Mouse (Mus musculus) embryonic fibroblast, embryonic 13.5 days (primary cell): ENCODE data around the gene Sult2b1. TPM values are rescaled to one million over a fixed set of nuclear protein-coding genes. Genes with fewer than 3 reads are reported as not detected.

ENCODE experiments used
- H3K27ac ChIP-seq: 2 replicates; pipeline ENCODE4 v1.5.1; 2012; ENCODE audit warnings: low read length, control low read depth, inconsistent platforms; ENCODE audit not compliant: insufficient read depth
- H3K4me1 ChIP-seq: 2 replicates; pipeline ENCODE4 v1.6.1; 2011; ENCODE audit warnings: low read length; ENCODE audit not compliant: control insufficient read depth, insufficient read depth
- H3K4me3 ChIP-seq: 2 replicates; pipeline ENCODE4 v1.5.1; 2011; ENCODE audit warnings: mild to moderate bottlenecking, control low read depth, low read length; ENCODE audit not compliant: insufficient read depth
- CTCF ChIP-seq: IDR thresholded peaks from 2 replicates; pipeline ENCODE4 v1.5.1; 2011; ENCODE audit warnings: mild to moderate bottlenecking, control low read depth, low read length, moderate library complexity, borderline replicate concordance; ENCODE audit not compliant: insufficient read depth
- POLR2A ChIP-seq: IDR thresholded peaks from 2 replicates; pipeline ENCODE4 v1.6.1; 2011; ENCODE audit warnings: low read depth, mild to moderate bottlenecking, control low read depth, low read length, moderate library complexity
- polyA plus RNA-seq: library from polyadenylated mRNA; stranded (reverse); fragments of >200 nt; gene quantifications from 2 replicates; pipeline ENCODE4 v1.2.4, GENCODE M21; 2011; ENCODE audit warnings: low read depth; ENCODE audit not compliant: missing spikeins, insufficient read length

Gene Sult2b1
- polyA plus RNA-seq, 1 experiment, result 0.44 TPM

DNA sequence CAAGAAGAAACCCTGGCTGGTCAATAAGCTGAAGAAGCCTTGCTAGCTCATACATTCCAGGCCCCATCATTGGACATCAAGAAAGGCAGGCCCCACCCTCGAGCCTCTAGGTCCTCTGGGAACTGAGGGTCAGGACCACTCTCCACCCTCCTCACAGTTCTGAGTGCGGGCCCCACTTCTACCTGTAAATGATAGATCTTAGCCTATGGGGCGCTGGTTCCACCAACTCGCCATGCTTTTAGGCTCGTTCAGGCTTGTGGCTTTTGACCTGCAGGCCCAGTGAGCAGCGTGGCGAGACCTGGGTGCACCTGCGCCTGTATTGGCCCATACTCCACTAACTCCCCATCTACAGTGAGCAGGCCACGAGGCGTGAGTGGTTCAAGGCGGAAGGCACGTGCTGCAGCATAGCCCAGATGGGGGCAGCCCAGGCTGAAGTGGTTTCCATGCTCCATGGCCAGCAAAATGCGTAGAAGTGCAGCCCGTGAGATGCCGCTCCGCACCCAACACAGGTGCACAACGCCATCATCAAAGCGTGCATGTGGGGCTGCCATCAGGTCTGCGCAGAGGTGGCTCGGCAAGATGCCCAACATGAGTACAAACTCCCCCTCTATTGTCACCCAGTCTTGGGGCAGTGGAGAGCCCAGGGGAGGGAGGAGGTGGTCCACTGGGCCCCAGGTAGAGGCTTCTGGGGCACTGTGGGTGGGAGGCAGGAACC lies 73.8 kb downstream of the Sult2b1 start:
- H3K4me3 ChIP-seq, result no peak overlapping the region
- H3K4me1 ChIP-seq, result peaks cover 8% of the 10 kb centered on the region
- TF ChIP-seq POLR2A (peak; percentile 33; the same call in 1 of the 2 replicates), CTCF (no peak)
- H3K27ac ChIP-seq, result no peak overlapping the region

DNA sequence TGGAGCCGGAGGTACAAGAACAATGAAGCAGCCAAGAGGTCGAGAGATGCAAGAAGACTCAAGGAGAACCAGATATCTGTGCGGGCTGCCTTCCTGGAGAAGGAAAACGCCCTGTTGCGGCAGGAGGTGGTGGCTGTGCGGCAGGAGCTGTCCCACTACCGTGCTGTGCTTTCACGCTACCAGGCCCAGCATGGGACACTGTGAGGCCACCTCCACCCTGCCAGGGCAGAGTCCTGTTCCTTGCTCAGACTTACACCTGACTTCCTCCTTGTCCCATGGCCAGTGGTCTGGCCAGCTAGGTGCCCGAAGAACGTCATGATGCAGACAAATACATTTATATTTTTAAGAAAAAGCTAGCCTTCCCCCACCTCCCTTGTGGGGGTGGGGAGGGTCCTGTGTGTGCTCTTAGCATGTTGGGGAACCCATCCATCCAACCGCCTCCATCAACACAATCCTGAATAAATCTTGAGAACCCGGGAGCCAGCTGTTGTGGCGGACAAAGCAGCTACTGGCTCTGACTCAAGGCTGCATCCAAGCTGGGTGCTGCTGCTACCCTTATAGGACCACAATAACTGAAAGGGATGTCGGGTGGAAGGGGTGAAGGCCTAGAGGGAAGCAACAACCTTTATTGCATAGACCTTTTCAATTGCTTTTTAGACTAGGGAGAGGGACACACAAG lies 74.7 kb downstream of the Sult2b1 start:
- H3K4me1 ChIP-seq, result peaks cover 8% of the 10 kb centered on the region
- H3K27ac ChIP-seq, result no peak overlapping the region
- TF ChIP-seq CTCF (no peak), POLR2A (peak; percentile 34; the same call in 1 of the 2 replicates)
- no peak overlapping the region for H3K4me3 ChIP-seq

DNA sequence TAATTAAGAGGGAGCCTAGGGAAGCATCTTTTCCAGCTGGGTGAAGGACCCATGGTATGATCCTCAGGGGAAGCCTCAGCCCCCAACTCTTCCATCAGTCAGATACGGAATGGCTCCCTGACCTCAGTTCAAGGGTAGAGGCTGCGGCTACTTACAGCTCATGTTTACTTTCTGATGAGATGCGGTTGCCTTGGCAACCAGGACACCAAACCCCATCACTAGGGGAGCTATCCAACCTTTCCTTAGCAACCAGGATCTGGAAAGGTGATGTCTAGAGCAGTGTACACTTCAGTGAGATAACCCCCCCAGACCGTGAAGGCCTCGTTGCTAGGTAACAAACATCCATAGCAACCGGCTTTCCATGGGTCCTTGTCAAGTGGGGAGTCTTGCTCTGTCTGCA lies 75.4 kb downstream of the Sult2b1 start:
- Histone ChIP-seq H3K27ac (no peak overlapping the region), H3K4me1 (peaks cover 8% of the 10 kb centered on the region), H3K4me3 (no peak overlapping the region)
- TF ChIP-seq POLR2A (peak; percentile 32; the same call in 1 of the 2 replicates), CTCF (no peak)

DNA sequence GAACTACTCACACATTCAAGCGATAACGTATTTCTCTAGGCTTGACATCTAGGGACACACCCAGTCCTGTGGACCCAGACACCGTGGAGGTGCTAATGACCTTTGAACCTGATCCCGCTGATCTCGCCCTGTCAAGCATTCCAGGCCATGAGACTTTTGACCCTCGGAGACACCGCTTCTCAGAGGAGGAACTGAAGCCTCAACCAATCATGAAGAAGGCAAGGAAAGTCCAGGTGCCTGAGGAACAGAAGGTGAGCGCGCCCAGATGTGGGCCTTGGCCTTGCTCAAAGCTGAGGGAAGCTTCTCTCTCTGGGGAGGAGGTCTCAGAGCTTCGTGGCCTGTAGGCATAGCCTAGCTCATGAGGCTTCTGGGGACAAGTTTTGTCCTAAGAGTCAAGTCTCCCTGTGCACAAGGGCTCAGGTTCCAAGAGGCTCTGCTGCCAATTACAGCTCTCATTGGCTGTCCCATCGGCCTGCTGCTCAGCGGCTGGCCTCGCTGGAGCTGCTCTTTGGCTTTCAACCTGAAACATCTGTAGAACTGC lies 76.2 kb downstream of the Sult2b1 start:
- Histone ChIP-seq H3K4me3 (no peak overlapping the region), H3K27ac (peak overlapping the region; percentile 84), H3K4me1 (peaks cover 8% of the 10 kb centered on the region)
- TF ChIP-seq POLR2A (no peak), CTCF (no peak)

DNA sequence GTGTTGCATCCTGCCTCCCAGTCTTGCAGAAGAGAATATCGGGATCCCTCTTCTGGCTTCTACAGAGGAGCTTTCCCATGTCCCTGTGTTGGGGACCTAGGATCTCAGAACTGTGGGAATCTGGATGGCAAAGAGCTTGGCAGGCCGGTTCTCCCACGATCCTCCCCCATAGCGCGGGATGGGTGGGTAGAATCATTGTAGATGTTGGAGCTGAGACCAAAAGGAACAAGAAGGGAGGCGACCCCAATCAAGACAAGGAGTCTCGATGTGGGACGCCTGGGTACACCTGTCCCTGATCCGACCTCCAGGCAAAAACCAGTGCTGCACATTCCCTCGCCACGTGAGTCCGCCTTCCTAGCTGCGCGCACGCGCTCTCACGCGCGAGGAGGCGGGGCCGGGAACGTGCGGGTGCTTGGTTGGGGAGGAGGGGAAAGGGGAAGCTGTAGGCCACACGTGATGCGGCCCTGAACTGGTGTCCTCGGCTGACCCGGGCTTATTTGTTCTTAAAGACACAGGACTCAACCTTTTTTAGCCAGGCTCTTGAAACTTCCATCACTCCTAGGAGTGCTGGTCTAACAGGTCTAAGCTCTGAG lies 77.0 kb downstream of the Sult2b1 start:
- TF ChIP-seq POLR2A (peak; percentile 61), CTCF (no peak)
- peak overlapping the region; percentile 15 for H3K4me3 ChIP-seq
- peaks cover 8% of the 10 kb centered on the region for H3K4me1 ChIP-seq
- H3K27ac ChIP-seq, result peak overlapping the region; percentile 93

DNA sequence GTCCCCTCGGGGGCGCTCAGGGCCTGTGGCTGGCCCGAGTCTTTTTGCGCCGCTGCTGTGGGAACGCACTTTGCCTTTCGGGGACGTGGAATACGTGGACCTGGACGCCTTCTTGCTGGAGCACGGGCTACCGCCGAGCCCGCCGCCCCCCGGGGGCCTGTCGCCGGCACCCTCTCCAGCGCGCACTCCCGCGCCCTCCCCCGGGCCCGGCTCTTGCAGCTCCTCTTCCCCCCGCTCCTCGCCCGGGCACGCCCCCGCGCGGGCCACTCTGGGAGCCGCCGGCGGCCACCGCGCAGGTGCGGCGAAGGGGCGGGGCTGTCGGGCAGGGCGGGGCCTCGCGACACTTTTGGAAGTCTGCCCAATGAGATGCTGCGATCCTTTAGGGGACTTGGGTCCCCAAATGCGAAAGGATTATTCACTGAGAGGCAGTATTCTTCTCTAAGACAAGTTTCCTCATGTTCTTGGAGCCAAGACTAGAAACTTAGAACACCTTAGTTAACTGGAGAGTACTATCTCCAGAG lies 77.7 kb downstream of the Sult2b1 start:
- H3K4me1 ChIP-seq, result peaks cover 8% of the 10 kb centered on the region
- H3K4me3 ChIP-seq, result peak overlapping the region; percentile 61
- peak overlapping the region; percentile 93 for H3K27ac ChIP-seq
- TF ChIP-seq POLR2A (peak; percentile 20), CTCF (no peak)

DNA sequence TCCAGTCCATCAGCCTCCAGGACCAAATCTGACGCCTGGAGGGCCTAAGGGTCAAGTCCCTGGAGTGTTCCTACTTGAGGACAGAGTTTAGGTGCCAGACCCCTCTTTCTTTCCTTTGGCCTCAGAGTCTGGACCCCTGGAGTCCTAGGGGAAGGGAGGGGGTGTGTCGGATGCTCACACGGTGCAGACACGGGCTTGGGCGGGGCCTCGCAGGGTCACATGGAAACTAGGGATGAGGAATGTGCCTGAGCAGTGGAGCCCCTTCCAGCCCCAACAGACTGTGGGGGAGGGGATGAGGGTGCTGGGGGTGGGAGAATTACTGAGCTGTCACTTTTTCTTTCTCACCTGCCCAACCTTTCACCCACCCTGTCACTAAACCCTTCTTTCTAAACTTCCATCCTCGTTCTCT lies 78.6 kb downstream of the Sult2b1 start:
- peak overlapping the region; percentile 61 for H3K4me3 ChIP-seq
- TF ChIP-seq CTCF (no peak), POLR2A (peak; percentile 44)
- H3K27ac ChIP-seq, result peak overlapping the region; percentile 70
- H3K4me1 ChIP-seq, result peaks cover 8% of the 10 kb centered on the region

DNA sequence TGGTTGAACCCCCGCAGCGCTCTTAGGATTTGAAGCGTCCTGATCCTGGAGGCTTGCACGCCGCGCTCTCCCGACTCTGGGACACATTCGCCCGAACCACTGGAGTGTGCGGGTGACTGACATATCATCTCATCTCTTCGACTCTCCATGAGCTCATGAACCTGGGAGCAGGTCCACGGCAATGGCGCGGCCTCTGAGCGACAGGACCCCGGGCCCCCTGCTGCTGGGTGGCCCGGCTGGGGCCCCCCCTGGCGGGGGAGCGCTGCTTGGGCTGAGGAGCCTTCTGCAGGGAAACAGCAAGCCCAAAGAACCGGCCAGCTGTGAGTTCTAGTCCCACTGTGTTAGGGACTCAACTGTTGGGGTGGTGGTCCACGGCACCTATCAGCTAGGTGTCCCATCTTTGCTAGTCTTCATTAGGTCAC lies 79.0 kb downstream of the Sult2b1 start:
- Histone ChIP-seq H3K4me1 (peaks cover 9% of the 10 kb centered on the region), H3K4me3 (peak overlapping the region; percentile 61), H3K27ac (peak overlapping the region; percentile 68)
- TF ChIP-seq CTCF (no peak), POLR2A (no peak)

DNA sequence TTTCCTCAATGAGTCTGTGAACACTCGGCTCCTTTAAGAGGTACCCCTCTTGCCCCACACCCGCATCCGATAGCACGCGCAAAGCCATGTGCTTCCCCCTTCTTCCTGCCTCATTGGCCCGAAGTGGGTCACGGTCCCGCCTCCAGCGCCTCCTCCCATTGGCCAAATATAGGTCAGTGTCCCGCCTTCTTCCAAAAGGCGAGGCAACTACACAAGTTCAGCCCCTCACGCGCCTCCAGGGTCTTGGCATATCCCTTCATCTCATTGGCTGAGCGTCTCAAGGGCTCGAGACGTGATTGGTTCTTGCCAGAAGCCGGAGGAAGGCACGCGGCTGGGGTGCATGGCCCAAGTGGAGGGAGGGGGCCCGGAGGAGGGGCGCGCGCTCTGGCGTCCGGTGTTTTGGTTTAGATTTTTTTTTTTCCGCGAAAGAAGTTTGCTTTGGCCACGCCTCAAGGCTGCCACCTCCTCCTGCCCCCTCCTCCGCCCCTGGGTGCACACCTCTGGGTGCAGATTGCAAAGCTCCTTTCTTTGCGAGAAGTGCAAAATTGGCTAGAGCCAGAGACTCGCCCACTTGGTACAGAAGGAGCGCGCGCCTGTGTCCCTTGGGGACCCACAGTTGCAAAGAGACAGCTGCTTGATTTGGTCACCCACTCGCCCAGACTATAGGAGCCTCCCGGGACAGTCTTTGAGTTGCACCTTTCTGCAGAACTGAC lies 79.6 kb downstream of the Sult2b1 start, which contains the start of gene Dbp:
Gene Dbp (plus strand): TSS at position 359 of the 713 bp plus-strand sequence.
- H3K4me3 ChIP-seq, result peak within 1 kb of the TSS; percentile 61
- no peak for TF ChIP-seq POLR2A
- TF ChIP-seq CTCF, result no peak
- peak within 1 kb of the TSS; percentile 68 for H3K27ac ChIP-seq
- H3K4me1 ChIP-seq, result peaks cover 11% of the 10 kb centered on the region
